Mouse (Mus musculus) heart, adult 2 months (tissue): ENCODE measurements at regions not wholly inside any gene's neighbourhood (a gene's known extent, or its start where the extent isn't known, plus 50 kb on each side); places are given as distances from the start of the nearest gene placed in this dataset.

ENCODE experiments used
- CTCF ChIP-seq: fragments of 200-600 bp; IDR thresholded peaks from 2 replicates; pipeline ENCODE4 v1.8.1; 2022; ENCODE audit warnings: antibody characterized with exemption, mild to moderate bottlenecking, moderate library complexity
- POLR2A ChIP-seq: fragments of 200-500 bp; IDR thresholded peaks from 2 replicates; pipeline ENCODE4 v1.6.1; 2011; ENCODE audit warnings: mild to moderate bottlenecking, low read depth, low read length, control low read depth; ENCODE audit not compliant: insufficient read depth

DNA sequence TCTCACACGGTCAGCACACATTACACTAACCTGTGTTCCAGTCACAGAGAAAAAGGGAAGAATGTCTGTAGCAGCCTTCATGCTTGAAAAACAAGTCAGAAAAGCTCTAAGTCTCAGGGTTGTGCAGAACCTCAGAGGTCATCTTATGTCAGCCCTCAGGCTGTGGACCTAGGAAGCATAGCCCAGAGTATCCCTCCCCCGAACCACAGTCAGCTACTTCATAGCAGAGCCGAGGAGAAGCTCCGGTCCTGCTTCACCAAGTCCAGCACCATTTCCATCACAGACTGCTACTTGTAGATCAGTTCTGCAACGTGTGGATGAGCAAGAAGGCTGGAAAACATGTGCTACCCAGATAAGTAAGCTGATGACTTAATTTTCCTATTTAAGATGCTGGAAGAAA, 122.1 kb upstream of the Mylip start:
- TF ChIP-seq POLR2A (no peak), CTCF (no peak)
